Mouse (Mus musculus) thymus, postnatal 10 days (tissue): ENCODE results near the gene Lancl1.

ENCODE experiments used
- DNase-seq, 2 experiments: peaks; one replicate each; pipeline ENCODE4 v3.0.0; 2021; ENCODE audit warnings: low spot score in 2 of 2

Gene Lancl1

DNA sequence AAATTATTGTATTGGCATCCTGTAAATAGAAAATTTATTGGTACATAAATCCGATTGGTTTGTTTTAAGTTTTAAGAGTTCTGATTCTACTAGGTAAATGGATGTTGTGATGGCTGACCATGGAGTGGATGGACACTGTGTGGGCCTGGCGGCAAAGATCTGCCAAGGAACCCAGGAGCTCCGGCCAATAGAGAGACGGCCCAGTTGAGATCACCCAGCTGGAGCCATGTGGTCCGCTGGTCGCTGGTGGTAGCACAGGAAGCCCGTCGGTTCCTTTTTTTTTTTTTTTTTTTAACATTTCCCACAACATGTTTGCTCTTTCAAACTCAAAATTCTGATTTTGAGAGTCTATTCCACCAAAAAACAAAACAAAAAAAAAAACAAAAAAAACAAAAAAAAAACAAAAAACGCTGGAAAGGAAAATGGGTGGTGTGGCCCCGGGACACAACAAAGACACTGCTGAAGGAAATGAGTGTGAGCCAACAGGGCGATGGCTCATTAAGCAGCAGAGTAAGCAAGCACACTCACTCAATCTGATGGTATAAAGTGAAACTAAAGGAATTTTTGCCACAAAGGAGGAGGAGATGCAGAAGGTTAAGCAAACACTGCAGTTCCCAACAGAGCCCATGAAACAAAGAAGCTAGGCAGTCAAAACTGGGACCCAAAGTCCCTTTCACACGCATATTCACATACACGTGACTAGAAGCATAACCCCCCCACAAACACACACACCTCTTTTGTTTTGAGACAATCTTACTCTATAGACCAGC, 21.4 kb downstream of the Lancl1 start:
- no peak for DNase-seq

DNA sequence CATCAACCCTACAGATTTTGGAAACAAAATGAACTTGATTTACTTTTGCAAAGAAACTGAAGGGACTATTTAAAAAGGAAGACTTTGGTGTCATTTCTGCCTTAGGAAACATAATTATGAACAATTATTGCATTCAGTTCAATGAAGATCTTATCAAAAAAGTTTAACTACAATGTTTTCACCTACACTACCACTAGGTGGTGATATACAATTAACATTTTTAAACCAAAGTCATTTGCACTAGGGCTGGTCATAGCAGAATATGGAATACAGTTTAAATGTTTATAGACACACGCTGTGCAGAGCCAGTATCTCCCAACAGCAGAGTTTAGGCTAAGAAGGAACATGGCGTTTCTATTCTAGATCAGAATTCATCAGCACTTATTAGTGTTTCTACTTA, 24.5 kb downstream of the Lancl1 start:
- no peak for DNase-seq

DNA sequence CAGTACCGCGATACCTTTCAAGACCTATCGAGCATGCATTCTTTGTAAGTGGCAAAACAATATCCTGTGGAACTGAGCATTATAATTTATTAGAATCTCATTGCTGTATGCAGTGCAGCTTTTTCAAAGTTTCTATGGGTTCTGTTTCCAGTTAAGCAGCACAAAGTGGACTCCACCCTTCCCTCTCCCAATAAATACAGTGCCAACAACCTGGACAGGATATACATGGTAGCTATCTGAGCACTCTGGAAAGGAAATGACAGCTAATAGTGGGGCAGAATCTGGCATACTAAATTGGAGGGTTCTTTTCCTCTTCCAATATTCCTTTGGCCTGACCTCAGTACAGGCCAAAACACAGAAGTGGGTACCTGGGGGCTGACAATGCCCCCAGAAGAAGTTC, 28.2 kb downstream of the Lancl1 start:
- no peak for DNase-seq

DNA sequence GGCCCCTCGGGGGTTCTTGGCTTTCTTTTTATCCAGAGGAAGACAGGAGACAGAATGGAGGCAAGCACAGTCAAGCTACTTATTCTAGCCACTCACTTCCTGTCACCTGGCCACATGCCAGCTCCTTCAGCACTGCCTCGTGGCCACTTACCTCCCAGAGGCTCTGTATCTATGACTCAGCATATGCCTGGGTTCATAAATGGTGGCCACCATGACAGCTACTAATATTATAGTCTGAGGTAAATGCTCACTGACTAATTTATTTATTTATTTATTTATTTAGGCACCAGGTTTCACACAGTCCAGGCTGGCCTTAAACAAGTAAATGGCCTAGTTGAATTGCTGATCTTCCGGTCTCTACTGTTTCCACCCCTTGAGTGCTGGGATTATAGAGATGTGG, 35.0 kb downstream of the Lancl1 start:
- DNase-seq, result no peak

DNA sequence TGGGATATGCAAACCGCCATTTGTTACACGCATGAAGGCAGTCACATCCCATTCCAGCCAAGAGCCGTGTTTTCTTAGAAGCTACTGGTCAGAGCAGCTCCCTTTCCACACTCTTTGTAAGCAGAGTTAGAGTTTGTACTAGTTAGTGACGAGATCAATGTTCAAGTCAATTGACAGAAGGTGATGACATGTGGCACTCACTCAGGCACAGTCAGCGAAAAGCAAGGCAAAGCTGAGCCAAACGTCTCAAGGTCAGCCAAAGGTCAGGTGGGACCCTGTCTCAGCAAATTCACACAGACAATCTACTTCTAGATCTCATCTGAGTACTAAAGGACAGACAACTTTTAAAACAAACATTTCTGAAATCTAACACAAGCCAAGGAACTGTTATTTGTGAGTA, 36.4 kb downstream of the Lancl1 start:
- no peak for DNase-seq

DNA sequence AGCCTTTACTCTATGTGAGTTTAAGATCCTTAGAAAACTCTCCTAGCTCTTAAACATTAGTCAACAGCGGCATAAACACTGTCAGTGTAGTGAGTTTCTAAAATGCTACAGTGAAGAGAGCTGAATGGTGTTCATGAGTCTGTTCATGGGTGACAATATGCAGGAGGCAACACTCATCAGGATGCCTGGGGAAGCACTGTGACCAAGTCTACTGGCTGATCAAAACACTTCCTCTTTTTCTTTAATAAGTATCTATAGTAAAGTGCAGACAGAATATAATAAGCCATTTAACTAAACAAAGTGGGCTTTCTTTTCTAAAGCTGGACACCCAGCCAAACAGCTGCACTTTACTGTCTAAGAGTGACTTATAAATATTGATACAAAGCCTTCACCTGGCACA, 37.3 kb downstream of the Lancl1 start:
- DNase-seq, result no peak

DNA sequence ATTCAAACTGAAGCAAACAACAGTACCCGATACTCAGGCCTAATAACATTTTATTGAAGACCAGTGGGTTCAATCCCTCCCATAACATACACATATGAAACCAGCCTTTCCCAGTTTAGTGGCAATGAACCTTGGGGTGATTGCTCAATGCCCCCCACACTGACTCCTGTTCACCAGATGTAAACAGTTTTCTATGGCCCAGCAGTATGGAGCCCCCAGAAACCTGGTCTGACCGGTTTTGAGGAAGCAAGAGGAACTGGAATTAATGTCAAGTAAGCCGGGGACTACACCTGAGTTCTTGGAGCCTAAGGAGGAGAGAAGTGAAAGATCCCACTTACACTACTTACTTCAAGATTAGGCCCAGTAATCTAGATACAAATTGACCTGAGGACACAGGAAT, 38.2 kb downstream of the Lancl1 start:
- no peak for DNase-seq

DNA sequence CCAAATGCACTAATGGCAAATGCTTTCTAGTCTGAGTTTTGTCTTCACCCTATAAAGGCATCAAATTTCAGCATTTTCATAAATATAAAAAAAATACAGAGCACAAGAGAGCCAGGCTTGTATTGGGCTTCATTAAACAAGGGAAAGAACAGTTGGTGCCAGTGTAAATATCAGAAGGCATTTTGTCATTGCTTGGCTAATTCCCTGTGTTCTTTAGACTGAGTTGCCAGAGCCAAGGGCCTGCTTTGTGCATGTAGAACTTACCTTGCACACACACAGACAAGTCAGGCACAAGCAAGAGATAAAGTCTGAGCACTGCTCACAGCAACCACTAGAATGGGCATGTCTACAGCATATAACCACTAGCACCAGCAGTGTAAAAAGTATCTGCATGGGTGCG, 40.1 kb downstream of the Lancl1 start:
- no peak for DNase-seq

DNA sequence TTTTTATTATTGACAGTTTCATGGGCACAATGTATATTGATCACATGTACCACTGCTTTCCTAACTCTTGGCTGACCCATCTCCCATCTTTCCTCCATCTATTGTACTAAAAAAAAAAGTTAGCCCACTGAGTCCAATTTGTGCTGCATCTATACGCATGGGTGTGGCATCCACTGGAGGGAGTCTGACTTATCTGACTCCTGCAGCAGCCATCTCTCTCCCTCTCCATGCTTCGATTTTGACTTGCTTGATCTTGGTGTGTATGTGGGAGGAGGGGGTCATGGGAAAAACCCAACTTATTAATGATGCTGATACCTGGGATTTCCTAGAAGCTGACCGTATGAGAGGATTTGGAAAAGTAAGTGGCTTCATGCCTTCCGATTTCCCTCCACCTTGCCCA, 40.5 kb downstream of the Lancl1 start:
- no peak for DNase-seq

DNA sequence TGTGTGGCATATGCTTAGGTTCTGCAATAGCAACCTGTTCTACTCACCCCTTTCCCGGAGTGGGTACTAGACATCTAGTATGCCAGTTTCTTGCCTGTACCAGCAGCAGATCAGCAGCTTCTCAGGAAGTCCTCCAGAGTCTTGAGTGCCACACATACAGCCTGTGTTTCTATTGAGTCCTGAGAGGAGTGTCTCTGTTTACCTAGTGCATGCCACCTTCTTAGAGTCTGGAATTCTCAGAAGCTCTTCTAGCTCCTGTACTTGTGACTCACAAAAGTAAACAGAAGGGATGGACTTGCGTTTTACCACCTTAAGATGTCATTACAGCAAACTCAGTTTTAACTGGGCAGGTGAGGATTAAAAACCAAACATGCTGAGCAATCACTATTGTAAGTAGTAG, 41.9 kb downstream of the Lancl1 start:
- no peak for DNase-seq

DNA sequence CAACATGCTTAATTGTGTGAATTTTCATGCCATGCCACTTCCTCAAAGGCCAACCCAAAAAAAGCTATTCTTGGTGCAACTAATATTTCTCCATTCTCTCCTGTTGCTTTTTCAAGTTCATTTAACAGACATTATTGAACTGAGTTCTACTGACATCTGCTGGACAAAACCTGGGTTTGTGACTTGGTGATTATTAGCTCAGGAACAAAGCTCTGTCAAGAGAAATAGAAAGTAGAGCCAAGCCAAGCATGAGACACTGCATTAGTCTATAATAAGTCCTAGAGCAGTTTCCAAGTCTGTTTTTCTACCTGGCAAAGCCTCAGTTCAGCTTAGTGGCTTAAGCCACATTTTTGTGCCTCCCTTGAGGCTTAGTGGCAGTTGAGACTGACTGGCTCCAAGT, 45.9 kb downstream of the Lancl1 start:
- no peak for DNase-seq

DNA sequence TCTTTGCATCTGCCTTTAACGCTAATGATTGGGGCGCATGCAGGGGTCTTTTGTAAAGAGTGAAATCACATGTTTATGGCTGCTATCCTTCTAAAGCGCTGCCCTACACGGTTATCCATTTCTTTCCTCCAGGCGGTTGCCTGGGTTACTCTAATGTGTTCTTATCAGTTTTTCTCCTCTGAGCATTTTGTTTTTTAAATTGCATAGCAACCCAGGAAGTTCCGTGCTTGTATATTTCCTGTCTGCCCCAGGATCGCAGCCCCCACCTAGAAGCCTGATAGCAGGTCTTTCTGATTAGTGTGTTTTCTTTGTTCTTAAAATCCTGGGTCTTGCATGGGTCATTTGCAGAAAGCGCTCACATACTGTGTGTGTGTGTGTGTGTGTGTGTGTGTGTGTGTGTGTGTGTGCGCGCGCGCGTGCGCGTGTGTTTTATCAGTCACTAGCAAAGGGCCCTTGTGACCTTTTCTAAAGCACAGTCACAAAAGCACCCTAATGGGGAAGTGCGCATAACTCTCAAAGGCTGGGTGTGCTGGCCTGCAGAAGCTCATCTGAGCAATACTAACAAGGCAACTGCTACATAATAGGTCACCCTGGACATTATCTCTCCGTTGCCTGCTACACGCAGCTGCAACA, 51.0 kb downstream of the Lancl1 start:
- no peak for DNase-seq

DNA sequence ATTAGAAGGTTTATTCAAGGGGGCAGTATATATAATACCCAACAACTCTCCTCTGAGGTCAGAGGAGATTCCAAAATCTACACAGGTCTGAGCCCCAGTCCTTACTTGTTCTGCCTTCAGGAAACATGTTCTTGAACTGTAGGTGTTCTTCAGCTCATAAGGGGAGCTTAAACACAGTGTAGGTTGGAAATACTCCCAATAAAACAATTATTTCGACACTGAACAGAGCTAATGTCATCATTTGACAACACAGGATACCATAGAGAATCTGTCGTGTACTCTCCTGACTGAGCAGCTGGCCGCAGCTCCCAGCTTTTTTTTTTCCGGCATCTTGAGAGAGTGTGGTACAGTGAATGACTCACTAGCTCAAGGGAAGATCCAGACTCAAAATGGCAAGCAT, 52.8 kb downstream of the Lancl1 start:
- DNase-seq, result no peak

DNA sequence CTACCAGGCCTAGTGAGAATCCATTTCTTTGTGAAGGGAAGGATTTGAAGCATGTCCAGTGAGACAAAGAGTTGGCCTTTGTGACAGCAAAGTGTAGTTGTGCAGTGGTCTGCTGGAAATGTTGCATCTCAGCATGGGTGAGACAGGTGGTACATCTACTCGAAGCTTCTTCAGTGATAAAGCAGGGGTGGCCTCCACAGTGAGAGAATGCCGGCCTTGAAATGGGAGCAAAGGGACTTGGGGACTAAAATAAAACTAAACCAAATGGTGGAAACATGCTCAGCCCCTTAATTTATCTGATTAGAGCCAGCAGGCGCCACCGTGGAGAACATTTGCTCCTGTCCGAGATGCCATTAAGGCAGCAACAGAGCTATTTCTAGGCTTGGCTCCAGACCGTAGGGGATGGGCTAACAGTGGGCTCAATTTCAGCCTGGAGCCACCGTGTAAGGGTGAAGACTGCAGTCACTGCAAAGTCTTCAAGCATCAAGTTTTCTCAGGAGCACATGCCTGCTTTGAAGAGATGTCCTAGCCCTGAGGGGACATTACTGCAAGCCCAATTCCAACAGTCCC, 53.5 kb downstream of the Lancl1 start:
- DNase-seq, result no peak

DNA sequence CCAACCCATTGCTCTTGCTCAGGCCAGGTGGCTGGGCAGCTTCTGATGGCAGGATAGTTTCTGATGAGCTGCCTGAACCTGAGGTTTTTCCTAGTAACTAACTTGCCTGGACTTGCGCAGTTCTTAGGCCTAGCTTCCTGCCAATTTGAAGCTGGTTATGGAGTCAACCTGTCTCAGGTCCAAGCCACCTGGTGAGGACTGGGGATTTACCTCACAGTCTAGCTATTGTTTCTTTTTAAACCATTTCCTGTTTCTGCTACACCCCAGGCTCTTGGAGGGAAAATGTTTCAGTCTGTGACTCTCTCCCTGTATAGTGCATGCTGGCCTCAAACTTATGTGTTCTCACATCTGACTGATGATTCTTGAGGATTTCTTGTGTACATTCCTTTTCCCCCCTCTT, 58.5 kb downstream of the Lancl1 start:
- DNase-seq, result no peak

DNA sequence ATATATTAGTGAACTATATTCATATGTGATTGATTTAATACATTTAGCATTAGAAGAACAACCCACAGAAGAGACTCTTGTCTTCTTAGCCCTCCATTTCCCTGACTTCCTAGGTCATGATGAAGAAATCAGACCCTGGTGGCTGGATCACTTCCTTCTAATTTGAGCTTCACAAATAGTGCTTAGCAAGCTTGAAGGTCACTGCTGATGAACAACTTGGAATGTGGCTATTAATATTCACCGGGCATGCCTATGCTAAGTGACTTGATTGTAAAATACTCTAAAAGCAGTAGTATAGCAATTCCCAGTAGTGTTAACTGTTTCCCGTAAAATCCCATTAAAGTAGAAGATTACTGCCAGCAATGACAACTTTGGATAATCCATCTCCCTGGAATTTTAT, 63.2 kb downstream of the Lancl1 start:
- no peak for DNase-seq

DNA sequence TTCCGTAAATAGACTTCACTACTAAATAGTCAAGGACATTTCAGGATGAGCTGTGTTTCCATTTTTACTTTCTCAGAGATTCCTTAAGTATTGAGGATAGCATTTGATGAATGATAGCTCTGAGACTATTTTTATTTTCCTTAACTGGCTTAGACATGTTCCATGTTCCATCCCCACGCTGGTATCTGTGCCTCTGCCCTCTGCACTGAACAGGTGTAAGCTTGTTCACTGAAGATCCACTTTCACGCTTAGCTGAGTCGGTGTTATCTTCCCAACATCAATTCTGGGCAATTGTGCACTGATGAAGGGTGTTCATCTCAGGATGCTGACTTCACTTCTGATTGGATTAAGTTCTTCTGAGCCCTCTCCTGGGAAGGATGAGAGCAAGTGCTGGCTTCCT, 73.8 kb downstream of the Lancl1 start:
- no peak for DNase-seq

DNA sequence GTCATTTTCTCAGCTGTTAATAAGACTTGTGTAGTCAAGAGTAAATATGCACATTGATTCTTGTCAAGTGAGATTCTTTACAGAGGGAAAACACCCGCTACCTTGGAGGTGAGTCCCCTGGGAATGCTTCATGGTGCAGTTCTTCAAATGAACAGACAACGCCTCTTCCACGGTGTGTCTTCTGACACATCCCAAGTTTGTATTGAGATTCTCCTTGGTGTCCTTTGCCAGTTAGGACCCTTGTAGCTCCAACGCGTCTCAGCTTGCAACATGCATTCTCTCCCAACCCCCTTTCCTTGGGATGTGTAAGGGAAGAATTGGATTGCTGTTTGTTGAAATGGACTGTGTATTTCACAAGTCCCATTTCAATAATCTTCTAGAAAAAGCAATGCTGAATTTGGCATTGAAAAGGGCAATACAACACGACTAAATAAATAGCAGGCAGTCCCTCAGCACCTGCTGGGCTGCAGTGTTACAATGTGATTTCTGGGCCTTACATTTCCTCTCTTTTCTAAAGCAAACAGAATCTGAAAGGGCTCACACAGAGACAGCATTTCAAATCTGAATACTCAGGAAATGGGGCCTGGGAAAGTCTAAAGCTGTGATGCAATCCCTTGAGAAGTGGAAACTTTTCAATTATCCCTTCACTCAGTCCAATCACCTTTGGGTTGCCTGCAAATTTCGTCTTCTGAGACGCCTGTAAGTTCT, 78.0 kb downstream of the Lancl1 start:
- no peak for DNase-seq

DNA sequence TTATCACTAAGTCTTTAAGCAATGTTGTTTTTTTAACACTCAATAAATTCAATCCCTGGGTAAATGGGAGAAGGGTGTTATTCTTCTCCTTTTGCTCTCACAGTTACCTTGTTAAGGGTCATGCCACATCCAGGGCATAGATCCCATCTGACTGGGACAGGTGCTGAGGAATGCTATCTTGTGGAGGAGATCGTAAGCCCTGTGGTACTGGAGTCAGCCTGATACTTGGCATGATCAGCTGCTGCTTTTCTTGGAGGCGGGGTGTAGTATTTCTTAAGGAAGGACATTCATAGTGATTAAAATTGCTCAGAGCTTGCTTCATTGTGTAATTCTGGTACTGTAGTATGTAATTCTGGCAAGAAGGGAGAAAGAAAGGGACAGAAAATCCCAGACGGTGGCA, 81.3 kb downstream of the Lancl1 start:
- no peak for DNase-seq

DNA sequence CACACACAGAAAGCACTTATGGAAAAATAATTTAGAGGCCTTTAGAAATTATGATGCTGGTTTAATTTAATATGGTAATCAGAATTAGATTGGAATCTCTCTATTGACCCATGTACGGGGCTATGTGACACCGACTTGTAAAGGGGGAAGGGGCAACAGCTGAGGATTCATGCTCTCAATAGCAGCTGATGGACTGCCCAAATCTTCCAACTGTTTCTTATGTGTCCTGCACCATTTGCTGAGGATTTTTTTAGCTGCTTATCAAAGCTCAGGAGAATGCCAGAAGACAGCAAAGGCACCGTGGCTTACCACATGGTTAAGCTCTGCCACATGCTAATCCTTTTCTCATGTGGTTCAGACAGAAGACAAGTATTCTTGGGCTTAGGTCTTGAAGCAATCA, 87.6 kb downstream of the Lancl1 start:
- DNase-seq, result no peak
